Mouse (Mus musculus): ENCODE measurements around the gene Tmem119. TPM values are rescaled to one million over a fixed set of nuclear protein-coding genes. Genes with fewer than 3 reads are reported as not detected.
A peak's percentile ranks its signal among the peaks of the same experiment; 100 is the strongest.

Gene Tmem119
- polyA plus RNA-seq, 1 experiment from 2014 or later = 107 TPM

- H3K27ac ChIP-seq (ENCODE audit: low read length) = no peak overlapping the region
- no peak overlapping the region for H3K4me3 ChIP-seq (ENCODE audit: low read depth, low read length)
- no peaks in the 10 kb centered on the region for H3K9me3 ChIP-seq (ENCODE audit: low read length)
- peaks cover 40% of the 10 kb centered on the region for H3K36me3 ChIP-seq (ENCODE audit: insufficient read depth, low read length)
- 69% methylated on average over 9 of the region's 9 CpGs for WGBS
- no peak overlapping the region for H3K4me2 ChIP-seq (replicated peaks; ENCODE audit: low read depth, low read length)
- no peaks in the 10 kb centered on the region for H3K4me1 ChIP-seq (ENCODE audit: insufficient read depth, low read depth, low read length)
- no peak for ATAC-seq
- DNase-seq (ENCODE audit: low spot score) = no peak
- no peak for TF ChIP-seq CTCF (IDR thresholded peaks at IDR 0.05)
- TF ChIP-seq EP300 (IDR thresholded peaks at IDR 0.05) = no peak
- H3K27me3 ChIP-seq (replicated peaks; ENCODE audit: insufficient read depth, low read length) = no peaks in the 10 kb centered on the region
- no peak overlapping the region for H3K9ac ChIP-seq (replicated peaks; ENCODE audit: low read depth)
Measured at GRCm38 (mm10) chr5:113842244-113842643, 41.9 kb upstream of the Tmem119 start.

- Histone ChIP-seq H3K9me3 (ENCODE audit: low read length) (no peaks in the 10 kb centered on the region), H3K9ac (replicated peaks; ENCODE audit: low read depth) (no peak overlapping the region), H3K4me3 (ENCODE audit: low read depth, low read length) (no peak overlapping the region), H3K27ac (ENCODE audit: low read length) (no peak overlapping the region), H3K4me1 (ENCODE audit: insufficient read depth, low read depth, low read length) (no peaks in the 10 kb centered on the region), H3K36me3 (ENCODE audit: insufficient read depth, low read length) (peaks cover 33% of the 10 kb centered on the region), H3K27me3 (replicated peaks; ENCODE audit: insufficient read depth, low read length) (no peaks in the 10 kb centered on the region), H3K4me2 (replicated peaks; ENCODE audit: low read depth, low read length) (no peak overlapping the region)
- DNase-seq (ENCODE audit: low spot score) (peak; percentile 33), ATAC-seq (no peak)
- 51% methylated on average over 23 of the region's 23 CpGs for WGBS
- TF ChIP-seq CTCF (IDR thresholded peaks at IDR 0.05) (no peak), EP300 (IDR thresholded peaks at IDR 0.05) (no peak)
Measured at GRCm38 (mm10) chr5:113841243-113842225, 41.2 kb upstream of the Tmem119 start.

- no peaks in the 10 kb centered on the region for H3K4me1 ChIP-seq (ENCODE audit: insufficient read depth, low read depth, low read length)
- TF ChIP-seq EP300 (IDR thresholded peaks at IDR 0.05) = no peak
- TF ChIP-seq CTCF (IDR thresholded peaks at IDR 0.05) = no peak
- H3K4me3 ChIP-seq (ENCODE audit: low read depth, low read length) = no peak overlapping the region
- H3K27me3 ChIP-seq (replicated peaks; ENCODE audit: insufficient read depth, low read length) = no peaks in the 10 kb centered on the region
- DNase-seq (ENCODE audit: low spot score) (peak; percentile 30), ATAC-seq (peak; percentile 25; the same call in 1 of the 2 replicates)
- H3K4me2 ChIP-seq (replicated peaks; ENCODE audit: low read depth, low read length) = no peak overlapping the region
- H3K9me3 ChIP-seq (ENCODE audit: low read length) = no peaks in the 10 kb centered on the region
- H3K27ac ChIP-seq (ENCODE audit: low read length) = no peak overlapping the region
- 88% methylated on average over 4 of the region's 4 CpGs for WGBS
- H3K9ac ChIP-seq (replicated peaks; ENCODE audit: low read depth) = no peak overlapping the region
- peaks cover 22% of the 10 kb centered on the region for H3K36me3 ChIP-seq (ENCODE audit: insufficient read depth, low read length)
Measured at GRCm38 (mm10) chr5:113840443-113840842, 40.1 kb upstream of the Tmem119 start.

- Histone ChIP-seq H3K36me3 (ENCODE audit: insufficient read depth, low read length) (0 out of 2 replicates have a peak, but pooled peaks cover 2% of the 10 kb centered on the region), H3K27me3 (replicated peaks; ENCODE audit: insufficient read depth, low read length) (no peaks in the 10 kb centered on the region), H3K4me3 (ENCODE audit: low read depth, low read length) (no peak overlapping the region), H3K4me2 (replicated peaks; ENCODE audit: low read depth, low read length) (no peak overlapping the region), H3K4me1 (ENCODE audit: insufficient read depth, low read depth, low read length) (no peaks in the 10 kb centered on the region), H3K9ac (replicated peaks; ENCODE audit: low read depth) (no peak overlapping the region), H3K9me3 (ENCODE audit: low read length) (no peaks in the 10 kb centered on the region), H3K27ac (ENCODE audit: low read length) (no peak overlapping the region)
- WGBS = 76% methylated on average over 10 of the region's 10 CpGs
- TF ChIP-seq CTCF (IDR thresholded peaks at IDR 0.05) (no peak), EP300 (IDR thresholded peaks at IDR 0.05) (no peak)
- ATAC-seq (no peak), DNase-seq (ENCODE audit: low spot score) (no peak)
Measured at GRCm38 (mm10) chr5:113836961-113837360, 36.6 kb upstream of the Tmem119 start.

- ATAC-seq (no peak), DNase-seq (ENCODE audit: low spot score) (no peak)
- 45% methylated on average over 16 of the region's 16 CpGs for WGBS
- no peak overlapping the region for H3K4me3 ChIP-seq (ENCODE audit: low read depth, low read length)
- no peaks in the 10 kb centered on the region for H3K27me3 ChIP-seq (replicated peaks; ENCODE audit: insufficient read depth, low read length)
- no peaks in the 10 kb centered on the region for H3K4me1 ChIP-seq (ENCODE audit: insufficient read depth, low read depth, low read length)
- H3K9ac ChIP-seq (replicated peaks; ENCODE audit: low read depth) = no peak overlapping the region
- TF ChIP-seq EP300 (IDR thresholded peaks at IDR 0.05) (no peak), CTCF (IDR thresholded peaks at IDR 0.05) (no peak)
- no peaks in the 10 kb centered on the region for H3K9me3 ChIP-seq (ENCODE audit: low read length)
- H3K4me2 ChIP-seq (replicated peaks; ENCODE audit: low read depth, low read length) = no peak overlapping the region
- H3K27ac ChIP-seq (ENCODE audit: low read length) = no peak overlapping the region
- H3K36me3 ChIP-seq (ENCODE audit: insufficient read depth, low read length) = no peaks in the 10 kb centered on the region
Measured at GRCm38 (mm10) chr5:113833316-113833947, 33.1 kb upstream of the Tmem119 start.

- 33% methylated on average over 8 of the region's 8 CpGs for WGBS
- H3K27me3 ChIP-seq (replicated peaks; ENCODE audit: insufficient read depth, low read length) = no peaks in the 10 kb centered on the region
- H3K4me1 ChIP-seq (ENCODE audit: insufficient read depth, low read depth, low read length) = no peaks in the 10 kb centered on the region
- no peak within 1 kb of the TSS for H3K4me2 ChIP-seq (replicated peaks; ENCODE audit: low read depth, low read length)
- H3K9ac ChIP-seq (replicated peaks; ENCODE audit: low read depth) = no peak within 1 kb of the TSS
- no peak within 1 kb of the TSS for H3K4me3 ChIP-seq (ENCODE audit: low read depth, low read length)
- H3K27ac ChIP-seq (ENCODE audit: low read length) = no peak within 1 kb of the TSS
- no peaks in the 10 kb centered on the region for H3K36me3 ChIP-seq (ENCODE audit: insufficient read depth, low read length)
- no peaks in the 10 kb centered on the region for H3K9me3 ChIP-seq (ENCODE audit: low read length)
- TF ChIP-seq EP300 (IDR thresholded peaks at IDR 0.05) (no peak), CTCF (IDR thresholded peaks at IDR 0.05) (no peak)
- no peak for DNase-seq (ENCODE audit: low spot score)
- ATAC-seq = no peak
Measured at GRCm38 (mm10) chr5:113832490-113832901, 32.2 kb upstream of the Tmem119 start, which contains the start of gene Selplg. Selplg (minus strand) TSS chr5:113832644.
